Mouse (Mus musculus) liver, embryonic 13.5 days (tissue): Measurements from ENCODE around the gene Nfil3. TPM values are rescaled to one million over a fixed set of nuclear protein-coding genes. Genes with fewer than 3 reads are reported as not detected.

Source experiments
- ATAC-seq: fragments of 200-750 bp; cut with Nextera tagmentation; 2 replicates; pipeline ENCODE4 v1.8.0; 2017; ENCODE audit warnings: low read depth, mild to moderate bottlenecking, moderate number of reproducible peaks, moderate library complexity
- DNase-seq: peaks from one replicate; pipeline ENCODE4 v3.0.0; 2022
- H3K27ac ChIP-seq: fragments of 300-500 bp; sonication (generic); 2 replicates; pipeline ENCODE4 v1.5.1; 2015; ENCODE audit warnings: moderate library complexity, mild to moderate bottlenecking, inconsistent platforms
- H3K27me3 ChIP-seq: fragments of 300-500 bp; sonication (generic); 2 replicates; pipeline ENCODE4 v1.6.1; 2015; ENCODE audit warnings: mild to moderate bottlenecking, inconsistent platforms
- H3K36me3 ChIP-seq: fragments of 300-500 bp; sonication (generic); 2 replicates; pipeline ENCODE4 v1.6.1; 2015; ENCODE audit warnings: mild to moderate bottlenecking, inconsistent platforms
- H3K4me1 ChIP-seq: fragments of 300-500 bp; sonication (generic); replicated peaks from 2 replicates; pipeline ENCODE4 v1.6.1; 2015; ENCODE audit warnings: inconsistent platforms
- H3K4me2 ChIP-seq: fragments of 300-500 bp; sonication (generic); 2 replicates; pipeline ENCODE4 v1.6.1; 2015; ENCODE audit warnings: inconsistent platforms, mild to moderate bottlenecking, moderate library complexity
- H3K4me3 ChIP-seq: fragments of 300-500 bp; sonication (generic); replicated peaks from 2 replicates; pipeline ENCODE4 v1.5.1; 2015; ENCODE audit warnings: mild to moderate bottlenecking, inconsistent platforms
- H3K9ac ChIP-seq: fragments of 300-500 bp; sonication (generic); 2 replicates; pipeline ENCODE4 v1.6.1; 2015; ENCODE audit warnings: mild to moderate bottlenecking, inconsistent platforms
- H3K9me3 ChIP-seq: fragments of 300-500 bp; sonication (generic); replicated peaks from 2 replicates; pipeline ENCODE4 v1.6.1; 2016; ENCODE audit warnings: inconsistent platforms
- WGBS: fragments of 180-500 bp; shearing (Covaris S2); methylation state at CpG from one replicate; pipeline ENCODE4 v1.1.7; 2015; ENCODE audit not compliant: insufficient replicate concordance; 5-methylcytosine and 5-hydroxymethylcytosine counted together
- polyA plus RNA-seq: library from polyadenylated mRNA; unstranded; fragments of >200 nt; fragmentation: Nextera tagmentation; extraction: Ambion mirVana; gene quantifications from 2 replicates; pipeline ENCODE4 v1.2.1, GENCODE M21; 2015

Gene Nfil3
- polyA plus RNA-seq, 1 experiment from 2014 or later = 3.6 TPM

DNA sequence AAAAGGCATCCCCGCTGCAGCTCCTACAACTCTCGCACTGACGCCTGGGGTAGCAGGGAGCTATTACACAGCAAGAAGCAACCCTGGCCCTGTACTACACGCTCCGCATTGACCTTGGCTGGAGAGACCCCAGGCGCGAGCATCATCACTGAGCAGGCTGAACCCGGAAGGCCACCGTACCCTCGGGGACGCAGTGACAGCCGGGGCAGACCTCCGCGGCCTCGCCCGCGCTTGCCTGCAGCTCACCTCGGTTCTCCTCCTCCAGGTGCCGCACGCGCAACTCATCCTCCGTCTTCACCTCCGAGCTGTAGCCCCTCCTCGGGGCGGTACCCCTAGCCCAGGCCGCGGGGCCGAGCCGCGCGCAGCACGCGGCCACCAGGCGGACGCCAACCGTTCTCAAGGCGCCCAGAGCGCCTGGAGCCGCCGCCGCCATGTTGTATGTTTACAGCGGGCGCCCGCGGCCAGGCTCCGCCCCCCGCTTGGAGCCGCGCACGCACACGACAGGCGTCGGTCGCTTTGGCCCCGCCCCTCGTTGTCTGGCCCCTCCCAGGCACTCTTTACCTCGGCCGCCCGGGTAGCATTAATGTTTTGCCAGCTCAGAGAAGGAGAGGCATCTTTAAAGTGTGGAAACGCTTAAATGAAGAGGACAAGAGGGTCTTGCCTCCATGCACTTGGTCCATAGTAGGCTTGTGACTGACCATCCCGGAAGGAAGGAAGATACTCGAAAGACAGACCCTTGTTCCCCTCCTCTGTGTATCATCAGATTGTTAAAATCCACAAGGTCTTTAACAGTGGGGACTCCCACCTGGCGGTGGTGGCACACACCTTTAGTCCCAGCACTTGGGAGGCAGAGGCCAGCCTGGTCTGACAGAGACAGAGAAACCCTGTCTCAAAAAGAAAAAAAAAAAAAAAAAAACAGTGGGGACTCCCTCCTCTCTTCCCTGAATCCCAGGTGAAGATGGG, 51.4 kb downstream of the Nfil3 start, which contains the start of gene Auh:
Gene Auh (minus strand): TSS at position 473 of the 963 bp plus-strand sequence.
- WGBS = under 1% methylated on average over 63 of the region's 63 CpGs
- Histone ChIP-seq H3K9me3 (no peaks in the 10 kb centered on the region), H3K27me3 (0 out of 2 replicates have a peak, but pooled peaks cover 5% of the 10 kb centered on the region), H3K27ac (peak within 1 kb of the TSS; percentile 78), H3K36me3 (no peaks in the 10 kb centered on the region), H3K9ac (peak within 1 kb of the TSS; percentile 89), H3K4me2 (peak within 1 kb of the TSS; percentile 80), H3K4me3 (peak within 1 kb of the TSS; percentile 92), H3K4me1 (peaks cover 26% of the 10 kb centered on the region)
- peak; percentile 96 for ATAC-seq
- DNase-seq = peak; percentile 73

GRCm38 (mm10) chr13:52928392-52928791, 52.5 kb downstream of the Nfil3 start:
- peak overlapping the region; percentile 80 for H3K4me2 ChIP-seq
- no peak for DNase-seq
- ATAC-seq = no peak; the same call in 1 of the 2 replicates
- 0 out of 2 replicates have a peak overlapping the region, but pooled peaks have one; percentile 78 for H3K27ac ChIP-seq
- 0 out of 2 replicates have a peak, but pooled peaks cover 5% of the 10 kb centered on the region for H3K27me3 ChIP-seq
- no peaks in the 10 kb centered on the region for H3K9me3 ChIP-seq
- peaks cover 26% of the 10 kb centered on the region for H3K4me1 ChIP-seq
- H3K4me3 ChIP-seq = peak overlapping the region; percentile 92
- no peaks in the 10 kb centered on the region for H3K36me3 ChIP-seq
- WGBS = 58% methylated on average over 9 of the region's 9 CpGs
- peak overlapping the region; percentile 89 for H3K9ac ChIP-seq

GRCm38 (mm10) chr13:52924457-52924856, 56.4 kb downstream of the Nfil3 start:
- H3K4me2 ChIP-seq = no peak overlapping the region
- no peaks in the 10 kb centered on the region for H3K27me3 ChIP-seq
- peaks cover 41% of the 10 kb centered on the region for H3K4me1 ChIP-seq
- 74% methylated on average over 5 of the region's 5 CpGs for WGBS
- DNase-seq (no peak), ATAC-seq (no peak)
- H3K4me3 ChIP-seq = no peak overlapping the region
- no peak overlapping the region for H3K27ac ChIP-seq
- no peak overlapping the region for H3K9ac ChIP-seq
- H3K9me3 ChIP-seq = no peaks in the 10 kb centered on the region
- no peaks in the 10 kb centered on the region for H3K36me3 ChIP-seq

GRCm38 (mm10) chr13:52921966-52922365, 58.9 kb downstream of the Nfil3 start:
- H3K9me3 ChIP-seq = no peaks in the 10 kb centered on the region
- H3K4me2 ChIP-seq = no peak overlapping the region
- no peaks in the 10 kb centered on the region for H3K27me3 ChIP-seq
- no peak overlapping the region for H3K27ac ChIP-seq
- H3K9ac ChIP-seq = no peak overlapping the region
- H3K4me3 ChIP-seq = no peak overlapping the region
- H3K36me3 ChIP-seq = 0 out of 2 replicates have a peak, but pooled peaks cover 4% of the 10 kb centered on the region
- no peak for DNase-seq
- ATAC-seq = no peak
- 34% methylated on average over 8 of the region's 8 CpGs for WGBS
- peaks cover 21% of the 10 kb centered on the region for H3K4me1 ChIP-seq

DNA sequence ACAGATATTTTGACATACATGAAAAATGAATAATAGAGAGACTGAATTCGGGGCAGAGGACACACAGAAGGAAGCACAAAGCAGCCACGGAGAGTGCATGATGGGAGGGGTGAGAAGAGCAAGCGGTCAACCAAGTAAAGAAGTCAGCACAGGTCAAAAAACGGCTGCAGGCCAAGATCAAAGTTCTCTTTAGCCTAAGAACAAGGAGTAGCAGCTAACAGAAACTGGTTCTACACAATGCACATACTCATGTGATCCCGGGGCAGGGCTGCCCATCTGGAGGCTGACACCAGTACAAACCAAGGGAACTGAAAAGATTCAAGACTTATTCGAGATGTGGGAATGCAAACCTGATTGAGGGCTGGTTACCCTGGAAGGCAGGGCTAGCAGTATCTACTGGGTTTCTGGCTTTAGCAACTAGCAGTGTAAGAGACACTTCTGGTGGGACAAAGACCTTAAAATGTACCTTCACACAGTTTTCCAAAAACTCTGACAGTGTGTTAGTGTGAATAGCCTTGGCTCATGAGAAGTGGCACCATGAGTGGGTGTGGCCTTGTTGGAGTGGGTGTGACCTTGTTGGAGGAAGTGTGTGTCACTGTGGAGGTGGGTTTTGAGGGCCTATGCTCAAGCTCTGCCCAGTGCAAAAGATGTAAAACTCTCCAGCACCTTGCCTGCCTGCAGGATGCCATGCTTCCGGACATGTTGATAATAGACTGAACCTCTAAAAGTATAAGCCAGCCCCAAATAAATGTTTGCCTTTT, 59.6 kb downstream of the Nfil3 start:
- H3K27me3 ChIP-seq = no peaks in the 10 kb centered on the region
- no peaks in the 10 kb centered on the region for H3K9me3 ChIP-seq
- ATAC-seq (no peak), DNase-seq (no peak)
- no peak overlapping the region for H3K9ac ChIP-seq
- H3K36me3 ChIP-seq = 0 out of 2 replicates have a peak, but pooled peaks cover 4% of the 10 kb centered on the region
- 75% methylated on average over 7 of the region's 7 CpGs for WGBS
- peaks cover 21% of the 10 kb centered on the region for H3K4me1 ChIP-seq
- no peak overlapping the region for H3K27ac ChIP-seq
- H3K4me3 ChIP-seq = no peak overlapping the region
- H3K4me2 ChIP-seq = no peak overlapping the region

DNA sequence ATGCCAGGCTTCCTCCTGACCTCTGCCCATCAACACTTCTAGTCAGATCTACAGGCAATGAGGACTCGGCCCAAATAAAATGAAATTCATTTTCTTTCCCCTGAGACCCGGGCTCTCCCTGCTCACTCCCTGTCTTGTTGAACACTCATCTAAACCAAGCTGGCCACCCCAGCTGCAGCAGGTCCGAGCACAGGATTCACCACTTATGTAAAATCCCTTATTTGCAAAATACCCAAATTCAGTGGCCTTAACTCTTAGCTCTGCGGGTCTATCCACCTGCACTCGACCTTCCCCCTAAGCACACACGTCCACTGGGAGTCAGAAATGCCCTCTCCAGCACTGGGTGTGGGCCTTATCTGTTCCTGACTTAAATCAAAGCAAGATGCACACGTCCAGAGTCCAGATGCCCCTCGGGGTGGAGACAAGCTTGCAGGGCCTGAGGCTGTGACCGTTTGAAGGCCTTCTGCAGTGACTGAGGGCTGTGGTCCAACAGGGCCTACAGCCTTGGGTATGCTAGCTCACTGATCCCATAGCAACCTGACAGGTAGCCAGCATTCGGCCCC, 61.0 kb downstream of the Nfil3 start:
- Histone ChIP-seq H3K4me3 (no peak overlapping the region), H3K9me3 (no peaks in the 10 kb centered on the region), H3K36me3 (0 out of 2 replicates have a peak, but pooled peaks cover 4% of the 10 kb centered on the region), H3K27ac (no peak overlapping the region), H3K4me1 (peaks cover 21% of the 10 kb centered on the region), H3K27me3 (no peaks in the 10 kb centered on the region), H3K4me2 (no peak overlapping the region), H3K9ac (no peak overlapping the region)
- whole genome bisulfite sequencing = 68% methylated on average over 10 of the region's 10 CpGs
- DNase-seq (no peak), ATAC-seq (no peak)

DNA sequence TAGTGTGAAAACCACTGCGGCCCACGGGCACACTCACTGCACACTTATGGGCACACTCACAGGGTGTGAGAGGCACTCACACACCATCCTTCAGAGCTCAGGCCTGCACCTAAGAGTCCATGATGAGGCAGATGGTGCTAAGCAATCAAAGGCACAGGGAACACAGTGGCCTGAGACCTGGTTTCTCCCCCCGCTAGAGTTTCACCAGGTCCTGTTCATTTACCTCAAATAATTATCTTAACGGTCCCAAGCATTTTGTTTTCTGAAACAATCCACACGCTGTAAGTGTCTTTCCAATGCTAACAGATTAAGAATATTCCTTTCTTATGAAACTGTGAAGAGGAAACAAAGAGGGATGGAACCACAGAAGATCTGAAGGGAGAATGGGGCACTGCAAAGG, 62.5 kb downstream of the Nfil3 start:
- Histone ChIP-seq H3K4me1 (peaks cover 21% of the 10 kb centered on the region), H3K4me3 (no peak overlapping the region), H3K27ac (no peak overlapping the region), H3K9me3 (no peaks in the 10 kb centered on the region), H3K27me3 (no peaks in the 10 kb centered on the region), H3K36me3 (0 out of 2 replicates have a peak, but pooled peaks cover 4% of the 10 kb centered on the region), H3K4me2 (no peak overlapping the region), H3K9ac (no peak overlapping the region)
- no peak for DNase-seq
- 91% methylated on average over 5 of the region's 5 CpGs for WGBS
- no peak for ATAC-seq

Other genes starting within 250 kb of the Nfil3 start
- gene Auh, start 51.4 kb downstream of the Nfil3 start, polyA plus RNA-seq = 28.9 and 34.7 TPM in 2 replicates